Mouse (Mus musculus): ENCODE measurements around the gene Tmem69.

Tmem69 gene

GRCm38 (mm10) chr4:116555413-116556300 lies at the start of gene Tmem69:
TSS of gene Tmem69 (minus strand) at chr4:116555936.
- peak; percentile 77 for DNase-seq (ENCODE audit: low spot score)

GRCm38 (mm10) chr4:116596978-116597881 lies 41.5 kb upstream of the Tmem69 start:
- DNase-seq (ENCODE audit: low spot score) = peak; percentile 82

GRCm38 (mm10) chr4:116596379-116596778 lies 40.6 kb upstream of the Tmem69 start, which contains the start of gene Ccdc17:
TSS of gene Ccdc17 (plus strand) at chr4:116596654.
- no peak for DNase-seq (ENCODE audit: low spot score)

- DNase-seq (ENCODE audit: low spot score) = no peak
Observed at GRCm38 (mm10) chr4:116595793-116596192, 40.1 kb upstream of the Tmem69 start.

- peak; percentile 15 for DNase-seq (ENCODE audit: low spot score)
Observed at GRCm38 (mm10) chr4:116558151-116558882, 2.6 kb upstream of the Tmem69 start.

GRCm38 (mm10) chr4:116557306-116558121 lies 1.8 kb upstream of the Tmem69 start, which contains the start of gene Gpbp1l1:
TSS of gene Gpbp1l1 (plus strand) at chr4:116557658.
- peak; percentile 97 for DNase-seq (ENCODE audit: low spot score)

GRCm38 (mm10) chr4:116556561-116557305 lies 997 bp upstream of the Tmem69 start:
- peak; percentile 95 for DNase-seq (ENCODE audit: low spot score)

GRCm38 (mm10) chr4:116553035-116553434 lies 2.7 kb downstream of the Tmem69 start:
- no peak for DNase-seq (ENCODE audit: low spot score)

GRCm38 (mm10) chr4:116550432-116550831 lies 5.3 kb downstream of the Tmem69 start:
- no peak for DNase-seq (ENCODE audit: low spot score)

- no peak for DNase-seq (ENCODE audit: low spot score)
Observed at GRCm38 (mm10) chr4:116537737-116538136, 18.0 kb downstream of the Tmem69 start.

- no peak for DNase-seq (ENCODE audit: low spot score)
Observed at GRCm38 (mm10) chr4:116536351-116536750, 19.4 kb downstream of the Tmem69 start.

- no peak for DNase-seq (ENCODE audit: low spot score)
Observed at GRCm38 (mm10) chr4:116531109-116531508, 24.6 kb downstream of the Tmem69 start.

GRCm38 (mm10) chr4:116507425-116508218 lies 48.1 kb downstream of the Tmem69 start, which contains the start of gene Ipp:
TSS of gene Ipp (plus strand) at chr4:116507549.
- DNase-seq (ENCODE audit: low spot score) = peak; percentile 95

- no peak for DNase-seq (ENCODE audit: low spot score)
Observed at GRCm38 (mm10) chr4:116506886-116507424, 48.8 kb downstream of the Tmem69 start.
